Mouse (Mus musculus) kidney, postnatal 10 days (tissue): ENCODE measurements at regions not wholly inside any gene's neighbourhood (a gene's known extent, or its start where the extent isn't known, plus 50 kb on each side); places are given as distances from the start of the nearest gene placed in this dataset.

Experiments used
- DNase-seq: peaks from one replicate; pipeline ENCODE4 v3.0.0; 2021; ENCODE audit warnings: mixed read lengths

DNA sequence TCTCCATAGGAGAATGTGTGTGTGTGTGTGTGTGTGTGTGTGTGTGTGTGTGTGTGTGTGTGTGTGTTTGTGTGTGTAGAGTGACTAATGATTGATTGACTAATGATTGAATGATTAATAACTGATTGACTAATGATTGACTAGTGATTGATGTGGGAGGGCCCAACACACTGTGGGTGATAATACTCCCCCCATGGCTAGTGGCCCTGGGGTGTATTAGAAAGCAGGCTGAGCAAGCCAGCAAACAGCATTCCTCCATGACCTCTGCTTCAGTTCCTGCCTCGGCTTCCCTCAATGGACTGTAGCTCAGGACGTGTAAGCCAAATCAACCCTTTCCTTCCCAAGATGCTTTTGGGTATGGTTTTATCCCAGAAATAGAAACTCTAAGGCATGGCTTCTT is 114.1 kb upstream of the Rreb1 start:
- DNase-seq: no peak

DNA sequence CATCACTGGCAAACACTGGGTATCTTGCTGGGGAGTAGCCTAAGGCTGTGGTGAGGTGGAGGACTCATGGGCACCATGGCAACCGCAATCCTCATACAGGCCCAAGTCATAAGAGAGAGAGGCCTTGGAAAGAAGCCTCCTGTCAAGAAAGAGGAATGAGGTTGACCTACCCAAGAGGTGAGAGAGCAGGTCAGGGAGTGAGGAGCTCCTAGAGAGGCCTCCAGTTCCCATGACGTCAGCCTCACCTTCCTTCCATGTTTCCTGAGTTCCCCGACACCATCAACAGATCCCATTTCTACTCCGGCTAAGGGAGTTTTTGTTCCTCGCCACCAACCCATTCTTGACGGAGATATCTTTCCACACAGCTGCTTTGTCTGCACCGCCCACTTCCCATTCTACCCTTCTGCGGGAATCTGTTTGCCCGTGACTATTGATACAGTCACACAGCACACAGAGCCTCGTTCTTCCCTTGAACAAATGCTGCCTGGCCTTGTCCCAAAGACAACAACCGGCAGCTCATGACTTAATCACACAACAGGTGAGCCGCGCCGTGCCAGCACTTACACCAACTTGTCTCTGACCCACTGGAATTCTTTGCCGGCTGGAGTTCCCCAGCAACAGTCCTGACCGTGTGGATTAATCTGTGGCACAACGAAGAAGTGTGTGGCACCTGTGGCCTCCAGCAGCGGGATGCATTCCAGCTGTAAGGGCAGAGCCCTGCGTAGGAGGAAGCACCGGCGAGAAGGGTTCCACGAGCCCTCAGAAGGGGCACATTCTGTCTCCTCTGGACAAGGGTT is 111.8 kb upstream of the Rreb1 start:
- peak; percentile 46 for DNase-seq

GRCm38 (mm10) chr13:37667386-37667785 is 110.8 kb upstream of the Rreb1 start:
- peak; percentile 23 for DNase-seq

DNA sequence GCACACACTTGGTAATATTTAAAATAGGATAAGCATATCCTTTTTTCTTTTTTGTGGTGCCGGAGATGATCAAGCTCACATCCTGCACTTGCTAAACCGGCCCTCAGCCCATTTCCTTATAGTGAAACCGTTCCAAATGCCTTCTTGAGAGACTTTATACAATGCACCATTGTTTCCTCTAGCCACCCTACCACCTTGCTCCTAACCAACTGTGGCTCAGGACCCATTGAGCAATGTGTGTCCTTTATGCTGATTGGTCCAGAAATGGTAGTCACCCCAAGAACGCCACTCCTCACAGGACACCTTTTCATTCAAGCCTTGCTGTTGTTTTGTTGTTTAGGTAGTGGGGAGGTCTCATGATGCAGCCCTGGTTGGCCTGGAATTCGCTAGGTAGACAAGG is 110.3 kb upstream of the Rreb1 start:
- DNase-seq: no peak

GRCm38 (mm10) chr13:37671109-37671508 is 107.1 kb upstream of the Rreb1 start:
- no peak for DNase-seq

GRCm38 (mm10) chr13:37674676-37675350 is 103.4 kb upstream of the Rreb1 start:
- DNase-seq: no peak

DNA sequence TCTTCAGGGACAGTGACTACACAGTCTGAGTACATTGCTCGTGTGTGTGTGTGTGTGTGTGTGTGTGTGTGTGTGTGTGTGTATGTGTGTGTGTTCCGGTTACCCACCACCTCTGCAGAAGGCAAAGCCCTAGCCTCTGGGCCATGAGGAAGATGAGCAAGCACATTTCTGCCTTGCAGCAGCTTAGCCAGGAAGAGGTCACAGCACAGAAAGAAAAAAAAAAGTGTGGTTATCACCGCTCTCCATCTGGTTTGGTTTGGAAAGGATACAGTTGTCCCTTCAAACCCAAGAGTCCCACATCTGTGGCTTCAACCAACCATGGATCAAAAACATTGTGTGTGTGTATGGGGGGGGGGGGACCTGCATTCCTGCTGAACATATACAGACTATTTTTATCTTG is 102.5 kb upstream of the Rreb1 start:
- DNase-seq: no peak

DNA sequence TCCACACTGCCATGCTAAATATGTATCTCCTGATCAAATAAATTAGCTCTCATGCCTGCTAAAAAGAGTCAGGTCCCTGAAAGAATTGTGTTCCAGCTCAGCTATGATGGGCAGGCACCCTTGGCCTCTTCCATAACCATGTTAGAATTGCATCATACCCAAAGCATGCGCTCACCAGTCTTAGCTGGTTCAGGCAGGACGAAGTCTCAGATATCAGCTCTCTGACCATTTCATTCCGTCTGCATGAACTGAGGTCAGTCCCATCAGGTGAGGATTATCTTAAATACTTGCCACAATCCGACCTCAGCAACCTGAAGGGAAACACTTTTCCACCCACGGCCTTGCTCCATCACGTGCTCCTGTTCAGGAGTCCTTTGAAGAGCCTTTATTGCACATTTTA is 101.3 kb upstream of the Rreb1 start:
- no peak for DNase-seq

DNA sequence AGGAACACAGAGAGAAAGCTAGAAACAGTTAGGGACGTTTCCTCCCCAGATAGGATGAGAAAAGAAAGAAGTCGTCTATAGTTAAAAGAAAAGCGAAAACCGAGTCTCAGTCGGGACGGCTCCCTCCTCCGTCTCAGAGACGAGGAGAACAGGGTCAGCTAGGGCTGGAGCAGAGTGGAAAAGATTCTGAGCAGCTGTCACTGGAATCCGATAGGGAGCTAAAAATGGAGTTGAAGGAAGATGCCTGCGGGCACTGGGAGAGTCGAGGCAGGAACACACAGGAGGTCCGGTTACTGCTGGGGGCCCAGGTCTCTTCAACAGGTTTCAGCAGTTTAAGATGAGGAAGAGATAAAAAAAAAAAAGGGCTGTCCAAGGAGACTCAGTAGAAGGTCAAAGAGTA is 99.9 kb upstream of the Rreb1 start:
- no peak for DNase-seq

DNA sequence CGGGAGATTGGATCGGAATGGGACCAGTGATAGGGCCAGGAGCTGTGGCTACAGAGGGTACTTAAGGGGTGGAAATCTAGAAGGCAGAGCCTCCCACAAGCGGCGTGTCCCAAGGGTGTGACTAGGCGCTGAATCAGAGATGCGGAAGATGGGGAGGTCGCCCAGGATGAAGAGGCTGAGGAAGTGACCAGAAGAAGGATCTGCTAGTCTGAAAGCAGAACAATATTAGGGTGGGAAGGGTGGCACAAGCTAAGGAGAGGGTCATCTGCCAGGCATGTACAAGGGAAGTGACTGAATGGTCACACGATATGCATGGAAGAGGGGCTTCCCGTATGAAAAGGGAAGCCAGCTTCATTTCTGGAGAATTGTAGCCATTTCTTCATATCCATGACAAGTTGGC is 99.4 kb upstream of the Rreb1 start:
- no peak for DNase-seq

- DNase-seq: no peak
Measured at GRCm38 (mm10) chr13:37680837-37681619, 97.2 kb upstream of the Rreb1 start.

- no peak for DNase-seq
Measured at GRCm38 (mm10) chr13:37683045-37683679, 95.0 kb upstream of the Rreb1 start.

DNA sequence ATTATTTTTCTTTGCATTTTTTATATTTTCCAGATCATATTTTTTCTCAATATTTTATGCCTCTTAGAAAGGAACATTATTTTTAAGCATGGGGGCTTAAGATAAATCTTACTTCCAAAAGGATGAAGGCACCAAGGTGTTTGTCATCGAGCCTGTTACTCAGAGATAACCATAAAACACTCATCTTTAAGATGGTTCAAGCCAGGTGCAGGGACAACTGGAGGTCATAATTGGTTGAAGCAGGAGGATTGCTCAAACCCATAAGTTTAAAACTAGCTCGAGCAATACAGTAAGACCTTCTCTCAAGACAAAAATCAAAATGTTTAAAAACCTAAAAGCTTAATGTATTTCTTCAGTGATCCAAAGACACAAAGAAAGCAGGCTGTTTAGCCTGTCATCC is 92.6 kb upstream of the Rreb1 start:
- no peak for DNase-seq

GRCm38 (mm10) chr13:37686109-37686508 is 92.1 kb upstream of the Rreb1 start:
- no peak for DNase-seq

DNA sequence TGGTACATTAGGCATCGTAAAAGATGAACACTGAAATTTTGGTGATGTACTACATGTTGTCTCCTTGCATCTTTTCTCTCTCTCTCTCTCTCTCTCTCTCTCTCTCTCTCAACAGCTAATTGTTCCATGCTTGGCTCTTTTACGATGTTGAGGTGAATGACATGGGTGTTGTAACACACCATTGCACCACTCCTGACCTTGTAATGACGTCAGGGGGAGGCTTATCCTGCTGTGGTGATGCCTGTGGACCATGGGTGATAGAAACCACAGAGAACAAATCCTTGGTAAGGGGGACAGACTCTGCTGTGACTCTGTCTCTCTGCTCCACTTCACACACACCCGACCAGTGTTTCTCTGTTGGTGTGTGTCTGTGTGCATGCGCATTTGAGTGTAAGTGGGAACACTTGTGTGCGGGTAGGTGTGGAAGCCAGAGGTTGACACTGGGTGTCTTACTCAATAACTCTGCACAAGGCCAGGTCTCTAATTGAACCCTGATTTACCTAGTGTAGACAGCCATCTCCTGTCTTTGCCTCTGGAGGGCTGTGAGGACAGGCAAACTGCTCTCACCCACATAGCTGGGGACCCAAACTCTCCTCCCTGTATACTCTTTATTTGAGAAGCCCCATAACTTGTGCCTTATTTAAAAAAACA is 88.9 kb upstream of the Rreb1 start:
- no peak for DNase-seq

- no peak for DNase-seq
Measured at GRCm38 (mm10) chr13:37691855-37692445, 86.2 kb upstream of the Rreb1 start.

DNA sequence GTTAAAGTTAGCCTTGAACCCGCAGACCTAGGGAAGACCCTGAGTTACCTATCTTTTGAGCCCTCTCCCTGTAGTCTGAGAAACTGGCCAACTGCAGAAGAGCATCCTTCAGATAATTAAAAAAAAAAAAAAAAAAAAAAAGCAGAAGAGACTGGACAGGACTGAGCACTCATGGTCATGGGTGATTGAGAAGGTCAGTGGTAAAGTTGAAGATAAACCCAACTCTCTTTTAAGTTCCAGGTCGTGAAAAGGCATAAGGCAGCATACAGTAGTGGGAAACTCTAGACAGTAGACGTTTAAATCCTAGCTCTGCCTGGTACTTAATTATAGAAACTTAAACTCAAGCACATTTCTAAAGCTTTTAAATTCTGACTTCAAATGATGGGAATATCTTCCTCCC is 84.6 kb upstream of the Rreb1 start:
- DNase-seq: no peak

DNA sequence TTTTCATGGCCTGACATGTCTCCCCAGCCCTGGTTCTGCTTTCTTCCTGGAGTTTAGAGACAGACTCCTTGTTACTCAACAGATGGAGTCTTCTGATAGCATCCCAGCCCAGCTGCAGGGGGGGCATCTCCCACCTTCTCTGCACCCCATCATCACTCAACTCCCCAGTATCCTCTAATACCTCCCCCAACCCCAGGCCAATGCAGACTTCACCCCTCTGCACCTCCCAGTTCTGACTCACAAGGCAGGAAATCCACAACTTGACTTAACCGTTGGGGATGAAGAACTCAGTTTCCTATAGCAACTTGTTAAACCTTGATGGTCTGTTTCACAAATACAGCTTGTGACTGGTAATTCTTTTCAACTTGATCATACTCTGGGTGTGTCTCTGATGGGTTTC is 73.7 kb upstream of the Rreb1 start:
- DNase-seq: no peak

DNA sequence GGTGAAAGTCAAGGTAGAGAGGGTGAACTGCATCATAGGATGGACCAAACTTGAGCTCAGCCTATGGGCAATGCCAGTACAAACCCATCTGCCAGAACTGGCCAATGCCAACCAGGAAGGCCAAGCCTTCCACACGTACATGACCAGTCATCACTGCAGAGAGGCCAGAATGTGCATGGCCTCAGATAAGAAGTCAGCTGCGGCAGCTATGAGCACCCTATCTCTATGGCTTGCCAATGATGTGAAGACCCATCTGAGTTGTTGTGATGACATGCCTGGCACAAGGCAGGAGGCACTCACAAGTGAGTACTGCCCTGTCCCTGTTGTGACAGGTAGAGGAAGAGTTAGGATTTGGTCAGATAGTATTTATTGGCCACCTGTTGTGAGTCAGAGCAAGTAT is 72.7 kb upstream of the Rreb1 start:
- DNase-seq: no peak

DNA sequence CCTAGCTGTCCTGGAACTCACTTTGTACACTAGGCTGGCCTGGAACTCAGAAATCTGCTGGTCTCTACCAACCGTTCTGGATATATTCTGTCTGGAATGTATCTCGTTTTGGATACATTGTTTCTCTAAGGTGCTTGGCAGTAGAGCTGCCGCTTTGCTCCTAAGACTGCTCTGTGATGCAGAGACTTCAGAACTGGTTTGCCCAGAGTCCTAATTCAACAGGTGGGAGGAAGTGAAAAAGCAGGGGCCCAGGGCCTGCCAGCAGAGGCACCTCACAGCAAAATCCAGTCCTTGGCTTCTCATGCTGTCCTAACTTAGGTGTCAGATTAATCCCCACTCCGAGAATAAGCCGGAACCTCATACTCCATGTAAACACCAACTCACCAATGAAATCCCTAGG is 67.3 kb upstream of the Rreb1 start:
- no peak for DNase-seq

DNA sequence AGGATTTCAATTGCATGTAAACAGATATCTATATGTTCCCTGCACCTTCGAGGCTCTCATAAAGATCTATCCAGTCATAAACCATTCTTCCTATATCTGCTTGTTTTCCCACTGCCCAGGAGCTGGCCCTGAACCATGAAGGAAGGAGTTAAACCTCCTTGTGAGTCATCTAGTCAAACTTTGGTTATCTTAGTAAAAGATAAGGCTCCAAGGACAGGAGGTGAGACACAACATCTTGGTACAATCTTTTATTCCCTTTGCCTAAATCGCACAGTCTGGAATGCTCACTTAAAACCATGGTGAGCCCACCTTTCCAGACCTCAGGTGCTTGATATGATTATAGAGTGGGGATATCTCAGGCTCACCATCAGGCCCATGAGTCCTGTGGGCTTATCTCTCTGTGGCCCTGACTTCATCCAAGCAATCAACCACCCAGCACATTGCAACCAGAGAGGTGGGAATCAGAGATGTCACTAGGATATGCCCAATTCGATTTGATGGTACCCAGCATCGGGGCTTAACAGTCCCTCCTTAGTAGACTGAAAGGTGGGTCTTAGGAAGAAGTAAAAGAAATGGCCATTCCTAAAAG is 65.2 kb upstream of the Rreb1 start:
- no peak for DNase-seq
